Mouse (Mus musculus) spleen, postnatal 14 days (tissue): ENCODE results near the gene Pak1ip1.

Experiments used
- DNase-seq, 2 experiments: peaks; one replicate each; pipeline ENCODE4 v3.0.0; 2021 to 2022; ENCODE audit warnings: low spot score in 2 of 2

The Pak1ip1 gene

GRCm38 (mm10) chr13:41006244-41006643 is 5.4 kb downstream of the Pak1ip1 start:
- DNase-seq: no peak

- no peak for DNase-seq
Observed at GRCm38 (mm10) chr13:41008271-41008670, 7.4 kb downstream of the Pak1ip1 start.

GRCm38 (mm10) chr13:41008946-41009345 is 8.1 kb downstream of the Pak1ip1 start:
- DNase-seq: no peak

- DNase-seq: peak; percentile 94 to 96
Observed at GRCm38 (mm10) chr13:41015829-41016634, 15.2 kb downstream of the Pak1ip1 start, which contains the start of gene Tmem14c. Gene Tmem14c (plus strand): TSS chr13:41016292.

- peak in 1 of 2 experiments; percentile 12 for DNase-seq
Observed at GRCm38 (mm10) chr13:41016797-41017405, 16.1 kb downstream of the Pak1ip1 start.

GRCm38 (mm10) chr13:41017832-41018231 is 17.0 kb downstream of the Pak1ip1 start:
- no peak for DNase-seq

- DNase-seq: peak in 1 of 2 experiments; percentile 8
Observed at GRCm38 (mm10) chr13:41018236-41018635, 17.4 kb downstream of the Pak1ip1 start.

GRCm38 (mm10) chr13:41018756-41019591 is 18.2 kb downstream of the Pak1ip1 start:
- DNase-seq: peak in 1 of 2 experiments; percentile 2

- no peak for DNase-seq
Observed at GRCm38 (mm10) chr13:41020494-41020893, 19.7 kb downstream of the Pak1ip1 start.

- no peak for DNase-seq
Observed at GRCm38 (mm10) chr13:41021607-41022006, 20.8 kb downstream of the Pak1ip1 start.

GRCm38 (mm10) chr13:41022099-41022498 is 21.3 kb downstream of the Pak1ip1 start:
- DNase-seq: no peak

- no peak for DNase-seq
Observed at GRCm38 (mm10) chr13:41030098-41030497, 29.3 kb downstream of the Pak1ip1 start.

GRCm38 (mm10) chr13:41042511-41042910 is 41.7 kb downstream of the Pak1ip1 start:
- no peak for DNase-seq

GRCm38 (mm10) chr13:41045901-41046300 is 45.1 kb downstream of the Pak1ip1 start:
- no peak for DNase-seq

GRCm38 (mm10) chr13:41047280-41047679 is 46.5 kb downstream of the Pak1ip1 start:
- DNase-seq: no peak

- DNase-seq: no peak
Observed at GRCm38 (mm10) chr13:41051965-41052364, 51.1 kb downstream of the Pak1ip1 start.
